Mouse (Mus musculus): ENCODE results near the gene Ovol2. TPM values are rescaled to one million over a fixed set of nuclear protein-coding genes. Genes with fewer than 3 reads are reported as not detected.

Gene Ovol2
- total RNA-seq, 2 experiments from 2014 or later: not detected

DNA sequence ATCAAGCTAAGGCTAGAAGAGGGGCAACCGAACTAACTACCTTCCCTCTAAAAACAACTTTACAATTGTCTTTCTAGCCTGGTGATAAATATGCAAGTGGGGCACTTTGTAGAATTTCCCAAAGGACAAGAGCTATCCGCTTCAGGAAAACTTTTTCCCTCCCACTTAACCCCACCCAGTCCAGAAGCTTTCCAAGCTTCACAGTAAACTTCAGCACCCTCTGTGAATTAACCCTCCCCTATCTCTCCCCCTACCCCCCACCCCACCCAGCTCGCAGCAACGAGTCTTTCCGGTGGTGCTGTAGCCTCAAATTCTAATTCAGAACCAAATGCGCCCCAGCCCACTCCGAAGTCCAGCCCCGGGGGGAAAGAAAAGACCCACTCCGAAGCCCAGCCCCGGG, 2.5 kb downstream of the Ovol2 start:
- ATAC-seq (ENCODE audit: poor library complexity, severe bottlenecking): no peak

DNA sequence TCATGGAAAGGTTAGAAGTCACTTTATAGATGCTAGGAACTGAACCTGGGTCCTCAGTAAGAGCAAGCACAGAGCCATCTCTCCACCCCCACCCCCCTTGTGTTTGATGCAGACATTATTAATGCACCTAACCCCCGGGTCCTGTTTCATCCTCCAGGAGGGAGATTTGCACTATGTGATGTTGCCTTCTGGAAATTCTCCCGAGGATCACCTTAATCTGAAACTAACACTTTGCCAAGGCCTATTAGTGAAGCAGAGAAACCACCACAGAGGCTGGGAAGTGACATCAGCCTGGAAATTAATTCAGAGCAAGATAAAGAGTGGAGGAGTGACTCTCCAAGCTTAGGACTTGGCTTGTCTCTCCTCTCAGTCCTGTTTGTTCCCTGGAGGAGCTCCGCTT, 7.7 kb downstream of the Ovol2 start:
- ATAC-seq (ENCODE audit: poor library complexity, severe bottlenecking): no peak

DNA sequence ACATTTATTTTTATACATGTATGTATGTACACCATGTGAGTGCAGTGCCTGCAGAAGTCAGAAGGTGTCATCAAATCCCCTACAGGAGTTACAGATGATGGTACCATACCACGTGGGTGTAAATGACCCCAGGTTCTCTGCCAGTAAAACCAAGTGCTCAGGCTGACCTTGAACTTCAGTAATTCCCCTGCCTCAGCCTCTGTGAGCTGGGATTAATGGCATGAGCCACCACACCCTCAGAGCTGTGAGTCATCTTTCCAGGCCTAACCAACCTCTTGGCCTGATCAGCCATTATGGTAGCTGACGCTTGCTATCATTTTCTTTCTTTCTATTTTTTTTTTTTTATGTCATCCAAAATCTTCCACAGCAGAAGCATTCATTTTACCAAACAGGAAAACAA, 20.6 kb downstream of the Ovol2 start:
- ATAC-seq (ENCODE audit: poor library complexity, severe bottlenecking): no peak

DNA sequence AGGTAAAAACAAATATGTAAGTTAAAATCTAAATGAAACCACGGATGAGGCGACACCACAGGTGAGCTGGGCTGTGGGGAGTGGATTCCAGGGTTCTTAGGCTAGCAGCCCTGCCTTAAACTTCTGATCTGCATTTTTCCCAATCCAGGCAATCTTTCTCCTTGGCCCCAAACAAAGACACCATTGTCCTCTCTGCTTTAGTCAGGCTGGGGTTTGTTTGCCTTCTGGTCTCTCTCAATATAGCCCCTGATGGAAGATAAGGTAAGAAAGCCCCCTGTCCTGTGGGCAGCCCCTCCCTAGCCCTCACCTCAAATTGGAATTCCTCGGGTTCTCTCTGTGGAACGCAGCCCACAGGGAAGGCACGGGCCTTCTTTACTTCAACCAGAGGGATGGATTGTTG, 21.7 kb downstream of the Ovol2 start:
- ATAC-seq (ENCODE audit: poor library complexity, severe bottlenecking): no peak

DNA sequence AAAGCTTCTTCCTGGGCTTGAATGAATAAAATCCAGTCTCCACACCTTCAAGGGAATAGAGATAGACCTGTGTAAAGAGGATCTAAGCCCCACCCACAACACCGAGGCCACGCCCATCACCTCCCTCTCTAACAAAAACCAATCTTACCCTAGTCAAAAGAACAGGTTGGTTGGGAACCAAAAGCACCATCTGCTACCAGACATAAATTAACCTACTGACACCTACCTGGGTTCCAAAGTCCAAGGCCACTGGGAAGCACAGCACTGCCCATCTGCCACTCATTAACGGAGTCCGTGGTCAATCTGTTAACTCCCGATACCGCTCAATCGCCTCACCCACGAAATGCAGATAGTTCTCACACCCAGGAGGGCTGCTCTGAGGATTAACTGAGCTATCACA, 23.4 kb downstream of the Ovol2 start:
- no peak for ATAC-seq (ENCODE audit: poor library complexity, severe bottlenecking)

DNA sequence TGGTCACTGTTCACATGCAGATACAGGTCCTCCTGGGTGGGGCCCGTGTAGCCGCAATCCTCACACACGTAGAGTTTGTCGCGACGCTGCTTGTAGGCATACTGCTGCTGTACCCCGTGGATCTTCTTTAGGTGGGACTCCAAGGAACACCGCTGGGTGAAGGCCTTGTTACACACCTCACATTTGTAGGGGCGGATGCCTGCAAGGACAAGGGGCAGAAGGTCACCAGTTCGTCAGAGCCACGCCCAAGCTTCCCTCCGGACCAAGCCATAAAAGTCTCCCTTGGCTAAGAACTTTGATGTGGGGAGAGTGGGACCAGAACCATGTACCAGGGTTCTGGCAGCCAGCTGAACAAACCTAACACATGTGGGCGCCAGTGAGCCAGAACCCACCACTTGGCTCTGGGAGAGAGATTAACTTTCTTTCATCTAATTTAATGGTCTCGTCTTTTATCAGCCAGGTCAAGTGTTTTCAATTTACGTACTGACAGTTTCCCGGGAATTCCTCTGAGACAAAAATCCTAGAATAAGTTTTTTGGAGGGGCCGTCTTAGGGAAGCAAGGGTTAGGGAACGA, 26.1 kb downstream of the Ovol2 start:
- ATAC-seq (ENCODE audit: poor library complexity, severe bottlenecking): no peak

DNA sequence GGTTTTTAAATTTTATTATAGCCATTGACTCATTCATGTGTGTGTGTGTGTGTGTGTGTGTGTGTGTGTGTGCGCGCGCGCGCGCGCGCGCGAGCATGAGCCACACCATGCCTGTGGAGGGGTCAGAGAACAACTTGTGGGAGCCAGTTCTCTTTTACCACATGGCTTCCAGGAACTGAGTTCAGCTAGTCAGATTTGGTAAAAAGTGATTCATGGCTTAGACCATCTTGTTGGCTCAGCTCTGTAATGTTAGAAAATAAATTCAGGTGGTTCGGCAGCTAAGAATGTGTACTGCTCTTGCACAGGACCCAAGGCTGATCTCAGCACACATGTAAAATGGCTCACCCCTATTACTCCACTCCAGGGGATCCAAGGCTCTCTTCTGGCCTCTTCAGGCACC, 30.8 kb downstream of the Ovol2 start:
- peak; percentile 22; the same call in 1 of the 2 replicates for ATAC-seq (ENCODE audit: poor library complexity, severe bottlenecking)

- ATAC-seq (ENCODE audit: poor library complexity, severe bottlenecking): peak; percentile 26
Measured at GRCm38 (mm10) chr2:144299749-144300669, 31.9 kb downstream of the Ovol2 start.

DNA sequence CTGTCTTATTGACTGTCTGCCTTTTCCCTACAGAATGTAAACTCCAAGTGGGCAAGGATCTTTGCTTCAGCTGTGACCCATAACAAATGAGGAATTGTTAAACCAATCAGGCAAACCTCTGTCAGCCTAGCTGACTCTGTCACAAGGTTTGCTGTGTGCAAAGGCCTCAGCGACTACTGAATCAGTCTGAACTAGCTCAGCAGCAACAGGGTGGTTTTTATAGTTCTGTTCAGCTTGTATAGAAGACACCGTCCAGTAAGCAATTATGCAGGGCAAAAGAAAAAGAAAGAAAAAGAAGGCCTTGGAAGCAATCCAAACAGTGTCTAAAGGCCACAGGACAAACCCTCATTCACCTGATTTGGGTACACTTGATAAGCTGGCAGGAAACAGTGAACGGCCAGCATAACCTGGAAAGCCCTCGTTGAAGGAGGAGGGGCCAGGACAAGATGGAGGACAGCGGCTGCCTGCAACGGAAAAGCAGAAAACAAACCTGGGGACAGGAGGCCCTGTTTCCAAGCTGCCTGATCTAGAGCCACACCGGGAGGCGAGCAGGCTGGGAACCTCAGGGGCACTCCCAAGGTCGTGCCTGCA, 36.7 kb downstream of the Ovol2 start:
- no peak for ATAC-seq (ENCODE audit: poor library complexity, severe bottlenecking)

DNA sequence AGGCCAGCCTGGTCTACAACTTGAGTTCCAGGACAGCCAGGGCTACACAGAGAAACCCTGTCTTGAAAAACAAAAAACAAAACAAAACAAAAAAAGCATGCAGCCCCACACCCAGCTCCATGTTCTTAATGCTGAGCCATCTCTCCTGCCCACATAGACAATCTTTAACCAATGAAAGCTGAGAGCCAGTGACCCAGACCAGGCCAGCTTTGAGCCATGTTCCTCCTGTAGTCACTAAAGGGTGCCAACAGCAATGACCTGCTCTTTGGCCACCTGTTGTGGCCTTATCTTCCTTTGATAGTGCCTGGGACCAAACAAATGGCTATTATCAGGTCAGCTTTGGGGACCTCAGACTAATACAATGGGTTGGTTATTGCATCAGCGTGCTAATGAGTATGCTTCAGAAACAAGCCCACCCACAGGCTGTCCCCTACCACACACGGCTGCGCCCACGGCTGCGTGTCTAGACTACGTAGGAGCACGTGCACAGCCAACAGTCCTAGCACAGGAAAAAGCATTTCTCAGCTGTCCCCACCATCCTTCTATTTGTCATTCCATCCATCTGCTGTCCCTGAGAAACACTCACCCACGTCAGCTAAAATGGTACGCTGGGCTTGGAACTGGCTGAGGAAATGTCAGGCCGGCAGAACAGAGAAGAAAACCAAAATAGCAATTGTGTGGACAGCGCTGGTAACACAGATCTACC, 40.2 kb downstream of the Ovol2 start:
- ATAC-seq (ENCODE audit: poor library complexity, severe bottlenecking): no peak

GRCm38 (mm10) chr2:144290321-144290720, 41.6 kb downstream of the Ovol2 start:
- peak; percentile 85 for ATAC-seq (ENCODE audit: poor library complexity, severe bottlenecking)

- ATAC-seq (ENCODE audit: poor library complexity, severe bottlenecking): no peak
Measured at GRCm38 (mm10) chr2:144281417-144281816, 50.5 kb downstream of the Ovol2 start.

GRCm38 (mm10) chr2:144280568-144280967, 51.4 kb downstream of the Ovol2 start:
- ATAC-seq (ENCODE audit: poor library complexity, severe bottlenecking): no peak

DNA sequence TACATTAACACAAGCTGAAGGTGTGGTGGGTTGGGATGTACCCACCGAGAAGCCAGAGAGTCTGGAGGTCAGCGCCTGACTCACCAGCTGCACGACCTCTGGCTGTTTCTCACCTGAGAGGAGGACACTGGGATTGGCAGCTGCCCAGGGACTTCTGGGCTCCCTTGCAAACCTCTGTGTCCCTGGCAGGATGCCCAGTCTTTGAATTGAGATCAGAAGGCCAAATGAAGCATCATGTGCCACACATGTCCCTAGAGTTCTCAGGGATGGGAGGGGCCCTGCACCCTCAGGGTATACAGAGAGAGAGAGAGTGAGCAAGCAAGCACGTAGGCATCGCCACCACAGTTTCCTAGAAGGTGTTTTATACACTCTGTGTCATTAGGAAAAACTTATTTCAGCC, 52.2 kb downstream of the Ovol2 start:
- no peak for ATAC-seq (ENCODE audit: poor library complexity, severe bottlenecking)

GRCm38 (mm10) chr2:144276885-144277284, 55.1 kb downstream of the Ovol2 start:
- no peak for ATAC-seq (ENCODE audit: poor library complexity, severe bottlenecking)

GRCm38 (mm10) chr2:144274741-144275140, 57.2 kb downstream of the Ovol2 start:
- ATAC-seq (ENCODE audit: poor library complexity, severe bottlenecking): peak; percentile 36

DNA sequence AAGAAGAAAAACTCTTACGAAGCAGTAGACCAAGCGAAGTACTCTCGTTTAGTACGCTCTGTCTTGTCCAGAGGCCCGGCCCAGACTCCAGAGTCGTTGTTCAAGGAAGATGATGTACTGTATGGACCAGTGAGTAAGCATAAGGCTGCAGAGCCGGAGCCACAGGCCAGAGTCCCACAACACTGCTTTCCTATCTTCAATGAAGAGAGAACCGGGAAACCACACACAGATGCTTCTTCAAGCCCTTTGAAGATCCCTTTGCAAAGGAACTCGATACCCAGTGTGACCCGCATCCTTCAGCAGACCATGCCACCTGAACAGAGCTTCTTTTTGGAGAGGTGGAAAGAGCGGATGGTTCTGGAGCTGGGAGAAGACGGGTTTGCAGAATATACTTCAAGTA, 59.9 kb downstream of the Ovol2 start:
- no peak for ATAC-seq (ENCODE audit: poor library complexity, severe bottlenecking)

DNA sequence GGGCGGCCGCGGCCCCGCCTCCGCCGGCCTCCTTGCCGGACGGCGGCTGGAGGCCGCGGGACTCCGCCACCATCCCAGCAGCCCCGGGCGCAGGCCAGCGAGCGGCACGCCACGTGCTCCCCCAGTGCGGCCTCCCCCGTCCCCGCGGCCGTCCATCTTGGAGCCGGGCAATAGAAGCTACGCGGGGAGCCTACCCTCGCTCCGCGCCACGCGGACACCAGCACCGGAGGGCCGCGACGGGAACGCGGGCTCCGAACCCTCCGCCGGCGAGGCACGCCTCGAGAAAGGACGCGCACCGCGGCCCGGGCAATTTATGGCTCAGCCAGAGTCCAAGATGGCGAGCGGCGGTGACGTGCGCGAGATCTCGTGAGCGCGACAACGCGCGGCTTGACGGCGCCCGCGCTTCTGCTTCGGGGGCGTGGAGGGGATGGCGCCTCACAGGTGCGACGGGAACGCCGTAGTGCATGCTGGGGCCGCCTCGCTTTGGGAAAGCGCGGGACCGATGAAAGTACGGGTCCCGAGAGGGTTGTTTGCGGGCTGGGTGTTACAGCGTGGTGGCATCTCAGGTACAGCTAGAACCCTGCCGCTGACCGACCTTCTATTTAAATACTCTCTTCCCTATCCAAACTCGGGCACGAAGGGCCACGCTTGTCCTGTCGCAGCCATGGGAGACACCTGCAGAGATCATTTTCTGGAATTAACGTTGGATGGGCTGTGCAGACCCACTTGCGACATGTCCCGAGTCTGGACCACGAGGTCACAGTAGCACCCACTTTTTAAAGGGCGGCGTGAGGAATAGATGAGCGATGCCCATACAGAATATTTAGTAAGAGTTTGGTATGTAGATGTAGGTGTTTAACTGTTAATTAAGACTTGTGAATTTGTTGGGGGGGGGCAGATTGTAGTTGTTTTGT, 61.2 kb downstream of the Ovol2 start, which contains the start of the genes Mgme1 and Snx5:
Gene Mgme1 (plus strand): TSS at position 157 of the 914 bp plus-strand sequence.
Gene Snx5 (minus strand): TSS at position 400 of the 914 bp plus-strand sequence.
- peak; percentile 75 for ATAC-seq (ENCODE audit: poor library complexity, severe bottlenecking)

GRCm38 (mm10) chr2:144269679-144270475, 62.1 kb downstream of the Ovol2 start:
- ATAC-seq (ENCODE audit: poor library complexity, severe bottlenecking): no peak
